Mouse (Mus musculus) B cell, adult 2 months (primary cell): ENCODE measurements at regions not wholly inside any gene's neighbourhood (a gene's known extent, or its start where the extent isn't known, plus 50 kb on each side); places are given as distances from the start of the nearest gene placed in this dataset.

Experiments used
- DNase-seq, 2 experiments: peaks; one replicate each; pipeline ENCODE4 v3.0.0; 2022

DNA sequence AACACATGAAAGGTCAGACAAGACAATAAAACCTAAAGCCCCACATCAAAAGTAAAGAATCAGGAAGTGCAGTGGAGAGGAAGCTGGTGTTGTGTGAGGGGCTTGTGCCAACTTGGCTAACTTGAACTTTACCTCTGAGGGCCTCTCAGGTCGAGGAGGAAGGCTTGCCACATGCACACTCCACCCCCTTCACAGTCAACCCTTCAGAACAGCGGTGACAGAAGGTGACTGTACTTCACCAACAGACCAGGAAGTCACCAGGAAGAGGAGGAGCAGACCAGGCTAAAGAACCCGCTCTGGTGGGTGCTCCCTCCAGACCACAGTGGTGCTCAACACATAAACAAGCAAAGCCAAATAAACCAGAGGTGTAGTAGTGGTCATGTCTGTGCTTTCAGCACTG, 341.0 kb downstream of the Zfp706 start:
- peak; percentile 28 to 43 for DNase-seq

GRCm38 (mm10) chr15:36664391-36664790, 343.2 kb downstream of the Zfp706 start:
- DNase-seq, result no peak

DNA sequence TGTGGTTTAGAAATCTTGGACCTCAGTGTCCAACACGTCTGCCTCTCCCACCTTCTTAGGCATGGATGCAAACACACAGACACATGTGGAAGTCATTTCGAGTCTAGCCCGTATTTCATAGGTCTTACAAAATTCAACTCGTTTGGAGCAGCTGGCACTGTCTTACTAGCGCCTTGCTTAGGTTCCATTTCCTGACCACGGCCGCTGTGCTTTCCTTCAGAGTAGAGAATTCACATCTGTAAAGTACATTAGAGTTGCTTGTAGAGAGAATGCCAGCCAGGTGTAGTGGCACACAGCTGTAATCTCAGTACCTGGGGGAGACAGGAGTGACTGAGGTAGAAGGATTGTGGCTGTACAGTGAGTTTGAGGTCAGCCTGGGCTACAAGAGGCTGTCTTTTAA, 346.6 kb downstream of the Zfp706 start:
- no peak for DNase-seq
